Mouse (Mus musculus) embryonic stem cell, embryonic (primary cell): ENCODE results near the gene Etv3.
"Not testable (repeated sequence)": the region's sequence is repeated elsewhere in the genome, so short reads cannot be mapped to it uniquely, and the experiment has no call there.

ENCODE experiments used
- CTCF ChIA-PET, 4 experiments: fragments of 300-600 bp in 2 of 4; fragments of 350-600 bp in 2 of 4; sonication (Branson Sonifier 250); formaldehyde crosslinking; loops; one replicate each; lab custom pipeline; 2022; ENCODE audit warnings: inconsistent platforms in 2 of 4; lab: Charles Lee
- POLR2A ChIA-PET, 4 experiments: fragments of 300-600 bp in 2 of 4; fragments of 350-600 bp in 2 of 4; sonication (Branson Sonifier 250); formaldehyde crosslinking; loops; one replicate each; lab custom pipeline; 2022; ENCODE audit warnings: antibody characterized with exemption in 4 of 4, inconsistent platforms in 1 of 4; lab: Charles Lee

The Etv3 gene

GRCm38 (mm10) chr3:87525043-87525836, at the start of gene Etv3:
TSS of gene Etv3 (plus strand) at chr3:87525407.
- ChIA-PET POLR2A (interaction anchor here in 3 of 4 experiments (0.6 to 2.5 kb wide), 14 partner anchors 8 to 224 kb away, joined by 3 to 7 read pairs (median 4); no protein-coding TSS in a partner anchor), CTCF (interaction anchor here in 1 of 4 experiments (1.8 kb wide), 1 partner anchor 37 kb away, joined by 6 read pairs; no protein-coding TSS in a partner anchor)

GRCm38 (mm10) chr3:87477948-87478347, 47.3 kb upstream of the Etv3 start:
- POLR2A ChIA-PET, CTCF ChIA-PET: not testable (repeated sequence)

- POLR2A ChIA-PET: interaction anchor here in 2 of 4 experiments (0.6 to 0.8 kb wide), 3 partner anchors 67 to 351 kb away, joined by 3 to 10 read pairs (median 3); no protein-coding TSS in a partner anchor
- CTCF ChIA-PET: not testable (repeated sequence)
Observed at GRCm38 (mm10) chr3:87478596-87478995, 46.6 kb upstream of the Etv3 start.

- POLR2A ChIA-PET: interaction anchor here in 1 of 4 experiments (0.8 kb wide), 1 partner anchor 157 kb away, joined by 3 read pairs; no protein-coding TSS in a partner anchor
- CTCF ChIA-PET: not testable (repeated sequence)
Observed at GRCm38 (mm10) chr3:87479230-87479629, 46.0 kb upstream of the Etv3 start.

DNA sequence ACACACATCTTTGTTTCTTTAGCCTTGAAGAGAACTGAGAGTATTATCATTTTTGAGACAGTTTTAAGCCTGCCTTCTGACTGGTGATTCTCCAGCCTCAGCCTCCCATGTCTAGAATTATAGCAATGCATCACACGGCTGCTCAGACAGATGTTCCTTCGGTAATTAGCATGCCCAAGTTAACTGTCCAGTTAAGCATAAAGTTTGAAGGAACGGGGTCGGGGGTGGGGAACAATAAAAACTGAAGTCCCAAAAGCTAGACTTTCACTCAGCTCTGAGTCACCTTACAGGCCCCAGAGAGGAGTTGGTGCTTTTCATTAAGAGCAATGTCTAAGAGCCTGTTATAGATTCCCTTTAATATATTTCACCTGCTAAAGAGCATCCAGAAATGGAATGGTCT, 37.8 kb upstream of the Etv3 start:
- CTCF ChIA-PET: interaction anchor here in 1 of 4 experiments (0.6 kb wide), 1 partner anchor 18 kb away, joined by 3 read pairs; no protein-coding TSS in a partner anchor
- POLR2A ChIA-PET: no interaction called here

- ChIA-PET CTCF (interaction anchor here in 1 of 4 experiments (0.6 kb wide), 1 partner anchor 18 kb away, joined by 3 read pairs; no protein-coding TSS in a partner anchor), POLR2A (no interaction called here)
Observed at GRCm38 (mm10) chr3:87487911-87488310, 37.3 kb upstream of the Etv3 start.

- POLR2A ChIA-PET: interaction anchor here in 1 of 4 experiments (0.6 kb wide), 1 partner anchor 120 kb away, joined by 4 read pairs; no protein-coding TSS in a partner anchor
- CTCF ChIA-PET: interaction anchor here in 2 of 4 experiments (0.6 to 2.8 kb wide), 7 partner anchors 87 to 467 kb away, joined by 3 to 27 read pairs (median 18); no protein-coding TSS in a partner anchor
Observed at GRCm38 (mm10) chr3:87498266-87498665, 26.9 kb upstream of the Etv3 start.

- CTCF ChIA-PET: interaction anchor here (0.5 to 3.3 kb wide), 36 partner anchors 10 to 1935 kb away, joined by 3 to 27 read pairs (median 4); no protein-coding TSS in a partner anchor
- POLR2A ChIA-PET: interaction anchor here in 1 of 4 experiments (0.7 kb wide), 1 partner anchor 466 kb away, joined by 3 read pairs; no protein-coding TSS in a partner anchor
Observed at GRCm38 (mm10) chr3:87499072-87499471, 26.1 kb upstream of the Etv3 start.

DNA sequence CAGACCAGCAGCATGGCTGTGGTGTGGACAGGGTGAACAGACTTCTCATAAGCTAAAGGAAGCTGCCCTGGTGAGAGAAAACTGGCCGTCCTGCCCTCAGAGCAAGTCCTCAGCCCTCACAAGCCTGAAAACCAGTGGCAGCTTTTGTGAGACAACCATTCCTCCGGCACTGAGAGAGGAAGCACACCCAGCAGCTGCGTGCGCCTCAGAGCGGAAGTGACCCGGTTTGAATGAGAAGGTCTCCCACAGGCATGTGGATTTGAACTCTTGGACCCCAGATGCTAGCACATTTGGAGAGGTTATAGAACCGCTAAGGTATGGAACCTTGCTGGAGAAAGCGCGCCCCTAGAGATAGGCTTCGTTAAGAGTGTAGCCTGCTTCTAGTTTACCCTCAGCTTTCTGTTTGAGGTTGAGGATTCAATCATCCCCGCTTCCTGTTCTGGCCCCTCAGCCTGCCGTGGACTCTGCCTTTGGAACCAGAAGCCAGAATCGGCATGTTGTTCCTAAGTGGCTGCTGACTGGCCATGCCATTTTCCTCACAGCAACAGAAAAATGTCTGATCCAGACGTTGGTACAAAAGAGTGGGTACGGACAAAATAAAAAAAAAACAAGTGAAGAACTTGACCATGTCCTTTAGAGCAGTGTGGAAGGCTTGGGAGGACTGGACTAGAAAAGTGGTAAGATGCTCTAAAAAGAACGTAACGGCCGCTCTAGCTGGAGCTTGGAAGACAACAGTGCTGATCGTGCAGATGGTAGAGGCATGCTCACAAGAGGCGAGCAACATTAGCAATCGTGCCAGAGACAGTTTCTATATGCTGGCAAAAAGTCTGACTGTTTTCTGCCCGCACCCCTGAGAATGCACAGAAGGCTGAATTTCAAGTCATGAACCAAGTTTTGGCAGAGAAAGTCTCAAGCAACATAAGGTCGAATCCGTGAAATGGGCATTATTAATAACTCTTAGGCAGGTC, 24.8 kb upstream of the Etv3 start:
- ChIA-PET POLR2A (interaction anchor here in 3 of 4 experiments (0.6 to 1.4 kb wide), 6 partner anchors 17 to 178 kb away, joined by 3 to 5 read pairs (median 3); no protein-coding TSS in a partner anchor), CTCF (interaction anchor here in 3 of 4 experiments (0.6 to 3.3 kb wide), 15 partner anchors 11 to 470 kb away, joined by 3 to 25 read pairs (median 5); no protein-coding TSS in a partner anchor)

- POLR2A ChIA-PET: interaction anchor here in 2 of 4 experiments (0.6 to 1.4 kb wide), 5 partner anchors 40 to 506 kb away, joined by 3 to 5 read pairs (median 4); no protein-coding TSS in a partner anchor
- CTCF ChIA-PET: interaction anchor here in 3 of 4 experiments (0.6 to 3.3 kb wide), 10 partner anchors 61 to 470 kb away, joined by 3 to 25 read pairs (median 4); no protein-coding TSS in a partner anchor
Observed at GRCm38 (mm10) chr3:87501151-87501550, 24.1 kb upstream of the Etv3 start.

- POLR2A ChIA-PET: no interaction called here
- CTCF ChIA-PET: interaction anchor here in 3 of 4 experiments (0.9 to 2.8 kb wide), 3 partner anchors 59 to 471 kb away, joined by 3 to 32 read pairs (median 19); no protein-coding TSS in a partner anchor
Observed at GRCm38 (mm10) chr3:87502771-87503170, 22.4 kb upstream of the Etv3 start.

- POLR2A ChIA-PET: interaction anchor here in 3 of 4 experiments (0.9 to 1.4 kb wide), 4 partner anchors 11 to 474 kb away, joined by 3 to 7 read pairs (median 4); no protein-coding TSS in a partner anchor
- CTCF ChIA-PET: interaction anchor here (0.6 to 3.0 kb wide), 89 partner anchors 10 to 866 kb away, joined by 3 to 40 read pairs (median 4); partner anchors contain the start of genes Lrrc71 (in 2 of the 4), Cd1d1 (in 1 of the 4) and Nes (in 1 of the 4)
Observed at GRCm38 (mm10) chr3:87504330-87504729, 20.9 kb upstream of the Etv3 start.

GRCm38 (mm10) chr3:87504749-87505425, 20.3 kb upstream of the Etv3 start:
- CTCF ChIA-PET: interaction anchor here (0.6 to 3.0 kb wide), 85 partner anchors 10 to 867 kb away, joined by 3 to 40 read pairs (median 4); partner anchors contain the start of genes Lrrc71 (in 2 of the 4), Cd1d1 (in 1 of the 4) and Nes (in 1 of the 4)
- POLR2A ChIA-PET: interaction anchor here in 3 of 4 experiments (0.9 to 1.4 kb wide), 4 partner anchors 10 to 474 kb away, joined by 3 to 7 read pairs (median 4); no protein-coding TSS in a partner anchor

- CTCF ChIA-PET: interaction anchor here in 2 of 4 experiments (0.8 to 3.0 kb wide), 5 partner anchors 55 to 476 kb away, joined by 3 to 40 read pairs (median 4); no protein-coding TSS in a partner anchor
- POLR2A ChIA-PET: interaction anchor here in 1 of 4 experiments (0.5 to 0.6 kb wide), 2 partner anchors 10 to 504 kb away, joined by 3 read pairs; no protein-coding TSS in a partner anchor
Observed at GRCm38 (mm10) chr3:87506456-87507416, 18.5 kb upstream of the Etv3 start.

GRCm38 (mm10) chr3:87508205-87508901, 16.9 kb upstream of the Etv3 start:
- ChIA-PET CTCF (interaction anchor here in 2 of 4 experiments (0.6 to 3.7 kb wide), 5 partner anchors 54 to 186 kb away, joined by 3 to 24 read pairs (median 3); no protein-coding TSS in a partner anchor), POLR2A (no interaction called here)
